Comparison of ENCODE assay signal across 9 mouse cellular contexts in genomic region chr6:85189911-85190591, GRCm38 (mm10). TPM values are rescaled to one million over a fixed set of nuclear protein-coding genes. Genes with fewer than 3 reads are reported as not detected.
DNase-seq lines count a peak whose midpoint lies in the region; ATAC-seq lines count a peak whose summit lies in the region.
"Had no signal": no experiment of that assay in that cellular context is flagged by ENCODE, and none has a peak within 500 bp of the region (broad histone marks: within the 10 kb centered on the region; RNA-seq: fewer than 3 reads in every experiment).

No protein-coding gene starts in this region.

- no peak overlapping the region for H3K9ac ChIP-seq in embryonic facial prominence, embryonic 15.5 days
- no peak overlapping the region for H3K9ac ChIP-seq in intestine, embryonic 14.5 days (ENCODE audit: low read length)

- H3K4me2 ChIP-seq in embryonic facial prominence, embryonic 15.5 days (replicated peaks): peak overlapping the region; percentile 60
- peak overlapping the region; percentile 53 for H3K4me2 ChIP-seq in intestine, embryonic 14.5 days (ENCODE audit: low read length)

- peak overlapping the region; percentile 39 for H3K4me3 ChIP-seq in embryonic facial prominence, embryonic 15.5 days (replicated peaks)
- peak overlapping the region; percentile 28 for H3K4me3 ChIP-seq in intestine, embryonic 14.5 days (ENCODE audit: low read depth, low read length)
- H3K4me3 ChIP-seq in midbrain, embryonic 10.5 days: peak overlapping the region; percentile 49

- WGBS in embryonic facial prominence, embryonic 15.5 days: under 1% methylated on average over 52 of the region's 52 CpGs
- WGBS in intestine, embryonic 14.5 days: under 1% methylated on average over 52 of the region's 52 CpGs
- WGBS in midbrain, embryonic 10.5 days: under 1% methylated on average over 52 of the region's 52 CpGs

- no peak overlapping the region for H3K27ac ChIP-seq in embryonic facial prominence, embryonic 15.5 days (replicated peaks)
- H3K27ac ChIP-seq in intestine, embryonic 14.5 days (ENCODE audit: low read depth): no peak overlapping the region
- no peak overlapping the region for H3K27ac ChIP-seq in midbrain, embryonic 10.5 days (replicated peaks)

- no peaks in the 10 kb centered on the region for H3K9me3 ChIP-seq in embryonic facial prominence, embryonic 15.5 days (replicated peaks)
- no peaks in the 10 kb centered on the region for H3K9me3 ChIP-seq in intestine, embryonic 14.5 days (ENCODE audit: control insufficient read depth, low read length)
- H3K9me3 ChIP-seq in midbrain, embryonic 10.5 days (replicated peaks): no peaks in the 10 kb centered on the region

- intact Hi-C loops in heart, postnatal 25 days (cut with DNase I): no loop called here

- no peaks in the 10 kb centered on the region for H3K36me3 ChIP-seq in embryonic facial prominence, embryonic 15.5 days
- H3K36me3 ChIP-seq in intestine, embryonic 14.5 days (ENCODE audit: control insufficient read depth, insufficient read depth, low read length): no peaks in the 10 kb centered on the region
- H3K36me3 ChIP-seq in midbrain, embryonic 10.5 days: no peaks in the 10 kb centered on the region

- H3K4me1 ChIP-seq in embryonic facial prominence, embryonic 15.5 days: peaks cover 51% of the 10 kb centered on the region
- H3K4me1 ChIP-seq in intestine, embryonic 14.5 days (replicated peaks; ENCODE audit: control insufficient read depth, insufficient read depth, low read length): peaks cover 23% of the 10 kb centered on the region
- peaks cover 66% of the 10 kb centered on the region for H3K4me1 ChIP-seq in midbrain, embryonic 10.5 days

- peak; percentile 9 to 38 for DNase-seq in heart, adult 18-20 months
- no peak for DNase-seq in heart, postnatal 25 days (ENCODE audit: low spot score)
- peak; percentile 59 for DNase-seq in ES-CJ7 (ENCODE audit: low read depth, low spot score)
- peak; percentile 83 for DNase-seq in intestine, embryonic 14.5 days (ENCODE audit: low spot score)
- DNase-seq in midbrain, embryonic 10.5 days (ENCODE audit: low spot score): peak; percentile 75
- peak; percentile 32 for DNase-seq in yolk sac, embryonic 10.5 days (ENCODE audit: low spot score)

- H3K27me3 ChIP-seq in embryonic facial prominence, embryonic 15.5 days: peaks cover 99% of the 10 kb centered on the region
- peaks cover 98% of the 10 kb centered on the region for H3K27me3 ChIP-seq in intestine, embryonic 14.5 days (replicated peaks; ENCODE audit: control insufficient read depth, insufficient read depth, low read length)
- peaks cover 100% of the 10 kb centered on the region for H3K27me3 ChIP-seq in midbrain, embryonic 10.5 days (ENCODE audit: low read depth, poor library complexity, severe bottlenecking)

- ATAC-seq in embryonic facial prominence, embryonic 15.5 days (ENCODE audit: insufficient number of reproducible peaks, low FRiP score, low TSS enrichment, low read depth): no peak
- ATAC-seq in intestine, embryonic 14.5 days (replicated peaks; ENCODE audit: low FRiP score, low TSS enrichment, low read depth): no peak
- ATAC-seq in inflammation-experienced regulatory T-cells, adult 6 months: no peak

RNA-seq across cellular contexts. Expression of gene Emx1, which starts 2.8 kb away (rescaled TPM):
- total RNA-seq in heart, adult 18-20 months (2021): not detected
- total RNA-seq in heart, postnatal 25 days (2021): not detected
- 0.21 and 0.45 TPM in 2 replicates for polyA plus RNA-seq in embryonic facial prominence, embryonic 15.5 days (2015; fragmentation: Nextera tagmentation; extraction: Ambion mirVana)
- 0.11 TPM in 1 of 2 replicates, not detected in the other for polyA plus RNA-seq in intestine, embryonic 14.5 days (2014; fragmentation: Nextera tagmentation; extraction: Ambion mirVana)
- 2.2 and 3.5 TPM in 2 replicates for polyA plus RNA-seq in midbrain, embryonic 10.5 days (2016; fragmentation: Nextera tagmentation; extraction: Ambion mirVana)
- polyA plus RNA-seq in inflammation-experienced regulatory T-cells, adult 6 months (2017; shearing (Covaris generic)): not detected
- total RNA-seq: CH12.LX had no signal

RNA-seq across cellular contexts. Expression of gene Spr, which starts 52.5 kb away (rescaled TPM):
- total RNA-seq in heart, adult 18-20 months (2021): 100 to 1,000 TPM in 1 of 2 experiments, 10 to 100 TPM in 1; 97.0 to 109 TPM
- total RNA-seq in heart, postnatal 25 days (2021): 10 to 100 TPM; 73.5 to 76.8 TPM
- 51.1 and 52.5 TPM in 2 replicates for polyA plus RNA-seq in embryonic facial prominence, embryonic 15.5 days (2015; fragmentation: Nextera tagmentation; extraction: Ambion mirVana)
- 102 and 107 TPM in 2 replicates for polyA plus RNA-seq in intestine, embryonic 14.5 days (2014; fragmentation: Nextera tagmentation; extraction: Ambion mirVana)
- polyA plus RNA-seq in midbrain, embryonic 10.5 days (2016; fragmentation: Nextera tagmentation; extraction: Ambion mirVana): 48.5 and 55.7 TPM in 2 replicates
- polyA plus RNA-seq in inflammation-experienced regulatory T-cells, adult 6 months (2017; shearing (Covaris generic)): 10 to 100 TPM; 16.2 to 29.9 (median 29.4) TPM
